Mouse (Mus musculus) lung, postnatal 10 days (tissue): ENCODE measurements around the gene Mindy2.

Experiments used
- DNase-seq: peaks from one replicate; pipeline ENCODE4 v3.0.0; 2021

Mindy2 gene

GRCm38 (mm10) chr9:70657013-70657967, at the start of gene Mindy2:
Gene Mindy2, minus strand, starts transcription at chr9:70657174.
- DNase-seq, result peak; percentile 98

DNA sequence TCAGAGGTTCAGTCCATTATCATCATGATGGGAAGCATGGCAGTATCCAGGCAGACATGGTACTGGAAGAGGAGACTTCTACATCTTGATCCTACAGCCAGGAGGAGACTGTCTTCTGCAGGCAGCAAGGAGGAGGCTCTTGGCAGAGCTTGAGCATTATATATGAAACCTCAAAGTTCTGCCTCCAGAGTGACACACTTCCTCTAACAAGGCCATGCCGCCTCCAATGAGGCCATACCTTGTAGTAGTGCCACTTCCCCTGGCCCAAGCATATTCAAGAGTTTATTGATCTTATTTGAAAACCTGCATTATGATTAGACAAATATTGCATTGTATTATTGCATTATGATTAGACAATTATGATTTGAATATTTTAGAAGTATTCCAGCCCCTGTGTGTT, 49.5 kb upstream of the Mindy2 start:
- DNase-seq, result no peak

- no peak for DNase-seq
Measured at GRCm38 (mm10) chr9:70703597-70704203, 46.7 kb upstream of the Mindy2 start.

GRCm38 (mm10) chr9:70698090-70698489, 41.1 kb upstream of the Mindy2 start:
- no peak for DNase-seq

DNA sequence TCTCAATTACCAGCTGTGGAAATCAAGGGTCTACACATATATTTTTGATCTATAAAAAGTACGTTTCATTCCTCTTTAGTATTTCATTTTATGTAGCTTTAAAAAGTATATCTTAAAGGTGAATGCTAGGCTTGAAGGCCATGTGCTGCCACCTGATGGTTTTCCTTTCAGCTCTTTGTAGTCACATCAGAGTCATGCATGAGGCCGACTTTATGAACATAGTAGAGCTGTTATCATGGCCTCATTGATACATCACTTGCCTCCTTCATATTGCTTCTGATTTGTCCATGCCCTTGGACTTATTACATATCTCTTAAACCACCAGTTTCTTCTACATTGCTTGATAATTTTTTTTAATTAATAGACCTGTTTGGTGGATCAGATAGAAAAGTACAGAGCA, 38.7 kb upstream of the Mindy2 start:
- DNase-seq, result no peak

DNA sequence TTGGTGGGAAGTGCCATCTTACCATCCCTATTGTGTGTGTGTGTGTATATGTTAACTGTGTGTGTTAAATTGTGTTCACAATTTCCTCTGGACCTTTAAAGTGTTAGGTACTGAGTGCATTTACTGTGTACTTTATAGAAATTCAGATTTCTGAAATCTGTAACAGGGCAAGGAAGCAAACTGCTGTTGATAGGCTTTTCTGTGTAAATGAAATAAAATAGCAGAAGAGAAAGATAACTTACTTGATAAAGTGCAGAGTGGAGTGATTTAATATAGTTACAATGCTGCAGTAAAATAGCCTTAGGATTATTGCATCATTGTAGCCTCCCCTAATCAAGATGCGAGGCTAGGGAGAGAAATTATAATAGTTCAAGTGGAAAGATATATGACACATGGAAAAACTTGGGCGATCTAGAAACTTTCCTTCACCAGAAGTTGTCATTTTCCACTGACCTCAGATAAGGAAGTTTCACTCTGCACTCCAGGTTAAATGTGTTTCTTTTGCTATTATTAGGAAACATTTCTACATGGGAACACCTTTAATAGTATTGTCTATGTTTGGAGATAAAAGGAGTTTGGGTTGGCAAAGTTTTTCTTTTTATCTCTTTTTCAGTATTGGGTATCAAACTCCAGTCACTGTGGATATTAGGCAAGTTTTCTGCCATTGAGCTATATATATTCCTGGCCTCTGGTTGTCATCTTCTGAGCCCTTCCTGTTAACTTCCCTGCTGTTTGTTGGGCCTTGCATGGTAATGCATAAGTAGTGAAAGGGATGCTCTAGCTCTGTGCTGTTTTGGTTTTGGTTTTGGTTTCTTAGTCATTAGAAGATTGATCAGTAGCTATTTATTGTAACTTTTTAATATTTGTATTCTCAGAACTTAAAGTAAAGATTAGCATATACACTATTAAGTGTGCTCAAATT, 35.1 kb upstream of the Mindy2 start:
- DNase-seq, result no peak

- DNase-seq, result no peak
Measured at GRCm38 (mm10) chr9:70690579-70690978, 33.6 kb upstream of the Mindy2 start.

DNA sequence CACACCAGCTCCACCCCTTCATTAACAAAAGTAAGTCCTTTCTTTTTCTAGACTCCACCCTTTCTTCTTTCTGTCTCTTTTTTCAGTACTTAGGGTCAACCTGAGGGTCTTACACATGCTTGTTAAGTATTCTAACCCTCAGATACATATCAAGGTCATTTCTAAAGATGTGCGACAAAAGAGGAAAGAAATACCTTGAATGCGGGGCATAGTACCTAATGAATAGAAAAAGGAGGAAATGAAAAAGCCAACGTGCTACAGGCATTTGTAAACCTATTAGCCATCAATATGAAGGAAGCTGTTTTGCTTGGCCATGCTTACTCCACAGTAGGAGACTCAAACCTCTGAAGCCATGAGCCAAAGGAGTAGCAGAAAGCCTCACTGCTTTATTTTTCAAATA, 33.0 kb upstream of the Mindy2 start:
- no peak for DNase-seq

DNA sequence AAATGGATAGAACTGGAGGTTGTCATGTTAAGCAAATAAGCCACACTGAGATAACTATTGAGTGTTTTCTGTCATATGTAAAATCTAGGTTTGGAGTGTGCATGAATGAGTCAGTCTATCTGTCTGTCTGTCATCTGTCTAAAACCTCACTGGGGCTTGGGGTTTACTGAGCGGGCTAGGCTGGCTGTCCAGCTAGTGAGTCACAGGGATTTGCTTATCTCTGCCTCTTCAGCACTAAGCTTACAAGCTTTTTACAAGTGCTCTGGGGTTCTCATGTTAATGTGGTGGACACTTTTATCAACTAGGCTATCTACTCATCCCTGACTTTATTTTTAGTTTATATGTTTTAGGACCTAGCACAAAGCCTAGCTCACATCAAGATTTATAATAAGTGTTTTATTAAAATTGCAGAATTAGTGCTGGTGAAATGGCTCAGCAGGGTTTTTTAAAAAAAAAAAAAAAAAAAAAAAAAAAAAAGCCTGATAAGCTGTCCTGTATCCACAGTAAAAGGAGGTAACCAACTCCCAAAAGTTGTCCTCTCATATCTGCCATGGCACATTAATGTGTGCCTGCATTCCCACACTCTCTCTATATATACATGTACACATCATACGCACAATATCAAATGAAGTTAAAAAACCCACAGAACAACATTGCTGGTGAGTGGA, 31.5 kb upstream of the Mindy2 start:
- no peak for DNase-seq

DNA sequence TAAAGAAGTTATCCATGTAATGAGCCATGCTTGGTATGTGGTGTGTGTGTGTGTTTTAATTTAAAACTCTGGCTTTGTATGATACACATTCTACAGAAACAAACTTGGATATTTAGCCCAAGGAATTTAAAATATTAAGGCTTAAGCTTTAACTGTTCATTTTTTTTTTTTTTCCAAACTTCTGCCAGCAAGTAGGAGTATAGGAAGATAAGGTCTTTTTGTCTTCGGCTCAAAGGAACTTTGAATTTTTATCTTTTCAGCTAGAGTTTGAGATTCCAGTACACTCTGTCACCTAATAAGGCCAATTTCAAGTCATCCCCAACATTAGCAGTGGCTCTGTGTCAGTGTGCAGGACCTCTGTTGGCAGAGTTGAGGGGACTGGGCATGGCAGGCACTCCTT, 25.2 kb upstream of the Mindy2 start:
- DNase-seq, result no peak

DNA sequence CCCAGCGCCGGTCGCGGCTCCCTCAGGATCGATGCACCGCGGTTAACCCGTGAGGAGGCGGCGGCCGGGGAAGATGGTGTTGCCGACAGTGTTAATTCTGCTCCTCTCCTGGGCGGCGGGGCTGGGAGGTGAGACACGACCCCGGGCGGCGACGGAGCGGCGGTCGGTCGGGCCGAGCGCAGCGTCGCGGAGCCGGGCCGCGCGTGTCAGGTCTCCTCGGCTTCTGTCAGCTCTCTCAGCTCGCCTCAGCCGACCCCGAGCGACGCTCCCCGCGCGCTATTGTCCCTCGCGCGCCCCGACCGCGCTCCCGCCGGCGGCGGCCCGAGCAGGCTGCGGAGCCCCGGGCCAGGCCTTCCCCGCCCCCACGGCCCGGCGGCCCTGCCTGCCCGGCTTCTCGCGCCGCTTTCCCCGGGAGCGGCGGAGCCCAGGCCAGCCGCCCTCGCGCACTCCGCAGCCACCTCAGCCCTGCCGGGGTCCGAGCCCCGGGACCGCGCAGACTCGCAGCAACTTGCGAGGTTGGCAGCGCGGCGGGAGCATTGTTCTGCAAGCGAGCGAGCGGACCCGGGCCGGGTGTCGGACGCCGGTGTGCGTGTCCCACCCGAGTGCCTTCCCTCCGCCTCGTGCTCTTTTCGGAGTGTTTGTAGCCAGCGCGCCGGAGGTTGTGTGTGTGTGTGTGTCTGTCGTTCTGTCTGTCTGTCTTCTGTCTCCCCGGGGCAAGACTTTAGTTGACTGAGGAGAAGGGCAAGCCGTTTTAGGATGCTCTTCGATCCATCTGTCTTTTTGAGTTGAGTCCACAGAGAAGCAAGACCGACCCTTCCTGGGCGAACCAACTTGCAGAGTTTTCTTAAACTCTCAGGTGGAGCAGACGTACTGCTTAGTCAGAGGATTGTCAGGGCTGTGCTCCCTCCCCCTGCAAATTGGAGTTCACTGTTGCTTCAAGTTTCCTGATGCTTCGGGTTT, 22.4 kb upstream of the Mindy2 start:
- peak; percentile 62 for DNase-seq

- peak; percentile 99 for DNase-seq
Measured at GRCm38 (mm10) chr9:70678682-70679131, 21.7 kb upstream of the Mindy2 start, which contains the start of gene Adam10. Gene Adam10, plus strand, starts transcription at chr9:70678997.

DNA sequence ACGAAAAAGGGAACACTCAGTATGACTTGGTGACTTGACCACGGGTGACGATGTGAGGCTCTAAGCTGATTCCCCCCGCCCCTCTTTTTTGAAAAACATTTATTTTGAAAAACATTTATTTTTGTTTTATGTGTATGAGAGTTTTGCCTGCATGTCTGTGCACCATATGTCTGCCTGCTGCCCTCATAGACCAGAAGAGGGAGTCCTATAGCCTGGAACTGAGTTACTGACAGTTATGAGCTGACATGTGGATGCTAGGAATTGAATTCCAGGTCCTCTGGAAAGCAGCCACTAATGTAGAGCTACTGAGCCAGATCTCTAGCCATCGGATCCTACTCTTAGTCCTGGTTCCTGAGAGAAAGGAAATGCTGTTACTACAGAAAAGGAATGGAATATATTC, 19.0 kb upstream of the Mindy2 start:
- DNase-seq, result no peak

DNA sequence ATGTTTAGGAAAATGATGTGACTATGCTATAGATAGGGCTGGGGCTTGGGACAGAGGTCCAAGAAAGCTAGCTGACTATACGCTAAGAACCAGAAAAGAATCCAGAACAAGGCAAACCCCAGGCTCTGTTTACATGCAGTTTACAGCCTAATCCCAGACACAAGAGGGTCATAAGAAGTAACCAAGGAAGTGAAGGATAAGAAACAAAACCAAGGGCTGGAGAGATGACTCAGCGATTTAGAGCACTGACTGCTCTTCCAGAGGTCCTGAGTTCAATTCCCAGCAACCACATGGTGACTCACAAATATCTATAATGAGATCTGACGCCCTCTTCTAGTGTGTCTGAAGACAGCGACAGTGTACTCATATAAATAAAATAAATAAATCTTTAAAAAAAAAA, 18.1 kb upstream of the Mindy2 start:
- no peak for DNase-seq

- no peak for DNase-seq
Measured at GRCm38 (mm10) chr9:70673656-70674055, 16.7 kb upstream of the Mindy2 start.

GRCm38 (mm10) chr9:70671772-70672579, 15.0 kb upstream of the Mindy2 start:
- peak; percentile 45 for DNase-seq

DNA sequence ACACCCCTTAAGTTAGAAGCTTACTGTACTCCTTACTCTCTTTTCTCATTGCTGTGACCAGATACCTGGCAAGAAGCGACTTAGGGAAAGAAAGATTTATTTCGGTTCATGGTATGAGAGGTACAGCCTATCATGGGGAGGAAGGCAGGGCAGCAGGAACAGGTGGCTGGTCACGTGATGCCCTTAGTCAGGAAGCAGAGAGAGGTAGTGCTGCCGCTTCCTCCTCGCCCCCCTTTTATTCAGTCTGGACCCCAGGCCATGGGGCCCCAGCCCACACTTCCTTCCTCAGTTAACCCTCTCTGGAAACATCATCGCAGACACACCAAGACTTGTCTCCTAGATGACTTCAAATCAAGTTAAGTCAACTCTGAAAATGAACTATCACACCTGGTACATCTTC, 14.3 kb upstream of the Mindy2 start:
- peak; percentile 18 for DNase-seq

GRCm38 (mm10) chr9:70670381-70670780, 13.4 kb upstream of the Mindy2 start:
- no peak for DNase-seq

- DNase-seq, result no peak
Measured at GRCm38 (mm10) chr9:70669197-70669596, 12.2 kb upstream of the Mindy2 start.

GRCm38 (mm10) chr9:70668048-70668447, 11.1 kb upstream of the Mindy2 start:
- DNase-seq, result no peak
